Mouse (Mus musculus) stomach, embryonic 14.5 days (tissue): ENCODE measurements around the gene Gpx3. TPM values are rescaled to one million over a fixed set of nuclear protein-coding genes. Genes with fewer than 3 reads are reported as not detected.
A peak's percentile ranks its signal among the peaks of the same experiment; 100 is the strongest.
"Not testable (repeated sequence)": the region's sequence is repeated elsewhere in the genome, so short reads cannot be mapped to it uniquely, and the experiment has no call there.

ENCODE experiments used
- ATAC-seq: fragments of 200-750 bp; cut with Nextera tagmentation; 2 replicates; pipeline ENCODE4 v1.8.0; 2017; ENCODE audit warnings: low read depth, moderate TSS enrichment; ENCODE audit not compliant: insufficient number of reproducible peaks, insufficient read depth, low FRiP score
- H3K27ac ChIP-seq: fragments of 300-500 bp; sonication (generic); 2 replicates; pipeline ENCODE4 v1.5.1; 2014; ENCODE audit warnings: mild to moderate bottlenecking, low read length, moderate library complexity, mixed read lengths
- H3K27me3 ChIP-seq: fragments of 300-500 bp; sonication (generic); 2 replicates; pipeline ENCODE4 v1.6.1; 2014; ENCODE audit warnings: low read length, control low read depth, mixed read lengths; ENCODE audit not compliant: control insufficient read depth, insufficient read depth
- H3K36me3 ChIP-seq: fragments of 300-500 bp; sonication (generic); 2 replicates; pipeline ENCODE4 v1.6.1; 2014; ENCODE audit warnings: mild to moderate bottlenecking, control low read depth, low read length, moderate library complexity, mixed read lengths; ENCODE audit not compliant: control insufficient read depth, insufficient read depth
- H3K4me1 ChIP-seq: fragments of 300-500 bp; sonication (generic); 2 replicates; pipeline ENCODE4 v1.6.1; 2014; ENCODE audit warnings: low read length, control low read depth, mixed read lengths; ENCODE audit not compliant: control insufficient read depth, insufficient read depth
- H3K4me2 ChIP-seq: fragments of 300-500 bp; sonication (generic); replicated peaks from 2 replicates; pipeline ENCODE4 v1.6.1; 2014; ENCODE audit warnings: low read depth, low read length, control low read depth
- H3K4me3 ChIP-seq: fragments of 300-500 bp; sonication (generic); 2 replicates; pipeline ENCODE4 v1.5.1; 2014; ENCODE audit warnings: low read depth, low read length, control low read depth
- H3K9ac ChIP-seq: fragments of 300-500 bp; sonication (generic); replicated peaks from 2 replicates; pipeline ENCODE4 v1.6.1; 2014; ENCODE audit warnings: low read depth, mild to moderate bottlenecking, control low read depth, low read length, moderate library complexity, mixed read lengths
- H3K9me3 ChIP-seq: fragments of 300-500 bp; sonication (generic); 2 replicates; pipeline ENCODE4 v1.6.1; 2016; ENCODE audit warnings: low read depth, low read length, control low read depth; ENCODE audit not compliant: control insufficient read depth
- WGBS: fragments of 180-500 bp; shearing (Covaris S2); extraction: QIAGEN DNeasy Blood & Tissue Kit; methylation state at CpG from one replicate; pipeline ENCODE4 v1.1.7; 2014; 5-methylcytosine and 5-hydroxymethylcytosine counted together
- polyA plus RNA-seq: library from polyadenylated mRNA; unstranded; fragments of >200 nt; fragmentation: Nextera tagmentation; extraction: Ambion mirVana; gene quantifications from 2 replicates; pipeline ENCODE4 v1.2.1, GENCODE M21; 2014

The Gpx3 gene
- polyA plus RNA-seq, 1 experiment from 2014 or later, result 202 TPM

DNA sequence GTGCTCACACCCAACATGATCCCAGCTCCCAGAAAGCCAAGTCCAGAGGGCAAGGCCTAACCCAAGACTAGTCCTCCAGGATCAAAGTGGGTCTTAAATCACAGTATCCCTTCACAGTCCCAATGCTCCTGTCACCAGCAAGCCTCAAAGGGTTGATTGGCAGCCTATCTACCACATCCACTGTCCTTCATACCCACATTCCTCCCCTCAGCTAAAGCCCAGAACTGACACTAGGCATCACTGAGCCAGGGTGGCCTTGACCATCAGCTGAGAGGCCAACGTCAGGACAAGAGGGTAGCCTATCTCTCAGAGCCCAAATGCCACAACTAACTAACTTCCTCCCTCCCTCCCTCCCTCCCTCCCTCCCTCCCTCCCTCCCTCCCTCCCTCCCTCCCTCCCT, 47.5 kb downstream of the Gpx3 start:
- ATAC-seq, result no peak
- Histone ChIP-seq H3K36me3 (no peaks in the 10 kb centered on the region; the same call in 1 of the 2 replicates), H3K9ac (no peak overlapping the region), H3K27ac (no peak overlapping the region), H3K4me1 (peaks cover 9% of the 10 kb centered on the region; the same call in 1 of the 2 replicates), H3K9me3 (no peaks in the 10 kb centered on the region), H3K27me3 (no peaks in the 10 kb centered on the region), H3K4me2 (no peak overlapping the region), H3K4me3 (no peak overlapping the region)
- 78% methylated on average over 1 of the region's 1 CpGs for WGBS

GRCm38 (mm10) chr11:54950684-54951083, 48.4 kb downstream of the Gpx3 start:
- H3K27me3 ChIP-seq, result no peaks in the 10 kb centered on the region
- no peaks in the 10 kb centered on the region for H3K9me3 ChIP-seq
- WGBS, result 87% methylated on average over 6 of the region's 6 CpGs
- peaks cover 13% of the 10 kb centered on the region; the same call in 1 of the 2 replicates for H3K4me1 ChIP-seq
- H3K36me3 ChIP-seq, result no peaks in the 10 kb centered on the region; the same call in 1 of the 2 replicates
- H3K4me2 ChIP-seq, result no peak overlapping the region
- no peak overlapping the region for H3K9ac ChIP-seq
- no peak overlapping the region for H3K27ac ChIP-seq
- ATAC-seq, result no peak
- H3K4me3 ChIP-seq, result no peak overlapping the region

DNA sequence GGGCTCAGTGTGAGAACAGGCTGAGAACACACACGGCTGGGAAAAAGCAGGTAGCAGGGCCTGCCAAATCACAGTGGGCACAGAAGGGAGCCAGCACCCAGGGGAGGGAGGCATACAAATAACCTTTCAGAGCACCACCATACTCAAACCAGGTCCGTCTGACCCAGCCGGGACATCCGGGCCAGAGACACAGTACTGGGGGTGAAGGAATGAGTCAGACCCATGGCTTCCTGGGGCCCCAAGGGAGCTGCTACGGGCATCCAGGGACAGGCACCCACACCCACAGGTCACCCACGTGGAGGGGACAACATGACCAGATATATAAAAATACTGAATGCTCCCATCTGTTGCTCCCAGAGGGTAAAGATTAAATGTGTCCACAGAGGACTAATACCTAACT, 50.4 kb downstream of the Gpx3 start:
- Histone ChIP-seq H3K27me3 (no peaks in the 10 kb centered on the region), H3K9ac (no peak overlapping the region), H3K4me3 (no peak overlapping the region), H3K27ac (no peak overlapping the region), H3K4me2 (no peak overlapping the region), H3K9me3 (no peaks in the 10 kb centered on the region), H3K36me3 (no peaks in the 10 kb centered on the region; the same call in 1 of the 2 replicates), H3K4me1 (peaks cover 13% of the 10 kb centered on the region; the same call in 1 of the 2 replicates)
- no peak for ATAC-seq
- 64% methylated on average over 6 of the region's 6 CpGs for WGBS

- Histone ChIP-seq H3K27ac (no peak overlapping the region), H3K9me3 (no peaks in the 10 kb centered on the region), H3K27me3 (no peaks in the 10 kb centered on the region), H3K4me3 (no peak overlapping the region), H3K4me1 (peaks cover 13% of the 10 kb centered on the region; the same call in 1 of the 2 replicates), H3K36me3 (no peaks in the 10 kb centered on the region; the same call in 1 of the 2 replicates), H3K4me2 (no peak overlapping the region), H3K9ac (no peak overlapping the region)
- 47% methylated on average over 9 of the region's 9 CpGs for WGBS
- no peak for ATAC-seq
These were observed 51.8 kb downstream of the Gpx3 start for GRCm38 (mm10) chr11:54953993-54954446.

DNA sequence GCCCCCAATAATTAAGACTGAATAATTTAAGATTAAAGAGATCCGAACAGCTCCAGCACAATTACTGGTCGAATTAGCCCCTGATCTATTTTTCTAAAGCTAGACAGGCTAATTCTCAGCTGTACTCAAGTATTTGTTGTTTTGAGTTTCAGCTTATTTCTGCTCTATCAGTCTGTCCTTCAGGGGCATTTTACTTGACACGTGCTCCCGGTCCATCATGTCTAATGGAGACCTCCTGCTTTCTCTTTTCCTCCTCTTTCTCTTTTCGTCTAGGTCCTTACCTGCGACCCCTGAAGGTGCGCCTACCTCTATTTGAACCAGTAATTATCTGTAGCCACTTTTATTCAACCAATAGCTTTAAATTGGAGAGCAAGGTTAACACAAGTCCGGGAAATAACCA, 52.5 kb downstream of the Gpx3 start:
- no peak for ATAC-seq
- H3K4me2 ChIP-seq, result no peak overlapping the region

DNA sequence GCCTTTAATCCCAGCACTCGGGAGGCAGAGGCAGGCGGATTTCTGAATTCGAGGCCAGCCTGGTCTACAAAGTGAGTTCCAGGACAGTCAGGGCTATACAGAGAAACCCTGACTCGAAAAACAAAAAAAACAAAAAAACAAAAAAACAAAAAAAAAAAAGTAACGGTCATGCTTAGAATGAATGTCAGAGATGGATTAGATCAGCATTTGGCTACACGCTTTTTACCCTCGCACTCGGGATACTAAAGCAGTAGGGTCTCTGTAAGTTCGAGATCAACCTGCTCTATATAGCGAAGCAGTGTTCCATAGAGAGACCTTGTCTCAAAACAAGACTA, 53.1 kb downstream of the Gpx3 start:
- ATAC-seq, H3K36me3 ChIP-seq, H3K27me3 ChIP-seq, H3K9me3 ChIP-seq: not testable (repeated sequence)
- H3K27ac ChIP-seq, result peak overlapping the region; percentile 70; the same call in 1 of the 2 replicates
- H3K4me2 ChIP-seq, result peak overlapping the region; percentile 54
- H3K4me1 ChIP-seq, result peaks cover 13% of the 10 kb centered on the region; the same call in 1 of the 2 replicates
- H3K4me3 ChIP-seq, result peak overlapping the region; percentile 49
- WGBS, result 32% methylated on average over 10 of the region's 10 CpGs
- H3K9ac ChIP-seq, result peak overlapping the region; percentile 49

More for the DNA sequence above, 52.5 kb downstream of the Gpx3 start:
- 82% methylated on average over 8 of the region's 8 CpGs for WGBS
- peaks cover 13% of the 10 kb centered on the region; the same call in 1 of the 2 replicates for H3K4me1 ChIP-seq
- H3K9ac ChIP-seq, result no peak overlapping the region
- H3K27ac ChIP-seq, result no peak overlapping the region
- no peak overlapping the region for H3K4me3 ChIP-seq
- no peaks in the 10 kb centered on the region for H3K27me3 ChIP-seq
- no peaks in the 10 kb centered on the region; the same call in 1 of the 2 replicates for H3K36me3 ChIP-seq
- H3K9me3 ChIP-seq, result no peaks in the 10 kb centered on the region

DNA sequence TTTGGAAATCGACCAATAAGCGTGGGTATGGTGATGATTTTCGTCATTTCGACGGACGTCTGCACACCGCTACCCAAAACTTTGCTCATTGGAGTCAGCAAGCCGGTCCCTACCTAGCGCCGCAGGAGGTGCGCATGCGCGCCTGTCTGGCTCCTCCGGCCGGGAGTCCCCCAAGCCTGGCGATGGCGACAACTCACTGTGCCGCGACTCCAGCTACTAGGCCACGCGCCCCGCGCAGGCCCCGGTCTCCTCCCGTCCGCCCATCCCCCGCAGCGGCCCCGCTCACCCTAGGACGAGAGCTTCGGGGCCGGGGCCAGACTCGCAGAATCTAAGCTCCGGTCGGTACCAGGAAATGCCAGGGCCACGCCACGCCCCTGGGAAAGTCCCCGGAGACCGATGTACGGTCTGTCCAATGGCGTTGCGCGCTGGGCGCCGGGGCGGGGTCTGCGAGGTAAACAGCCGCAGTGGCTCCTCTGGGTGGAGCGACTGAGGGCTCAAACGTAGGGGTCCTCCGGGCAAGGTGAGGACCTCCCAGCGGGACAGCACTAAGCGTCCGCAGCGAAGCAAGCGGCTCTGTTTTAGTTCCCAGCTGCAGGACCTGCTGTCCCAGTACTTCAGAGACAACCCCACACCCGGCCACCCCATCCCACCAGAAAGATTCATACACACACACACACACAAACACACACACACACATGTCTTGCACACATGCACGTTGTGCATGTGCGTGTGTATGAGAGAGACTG, 53.7 kb downstream of the Gpx3 start:
- peak overlapping the region; percentile 70 for H3K27ac ChIP-seq
- H3K9ac ChIP-seq, result peak overlapping the region; percentile 49
- WGBS, result under 1% methylated on average over 59 of the region's 59 CpGs
- H3K36me3 ChIP-seq, result no peaks in the 10 kb centered on the region; the same call in 1 of the 2 replicates
- peak overlapping the region; percentile 55 for H3K4me2 ChIP-seq
- H3K27me3 ChIP-seq, result no peaks in the 10 kb centered on the region
- peak overlapping the region; percentile 49 for H3K4me3 ChIP-seq
- no peaks in the 10 kb centered on the region for H3K9me3 ChIP-seq
- peaks cover 13% of the 10 kb centered on the region; the same call in 1 of the 2 replicates for H3K4me1 ChIP-seq
- ATAC-seq, result peak; percentile 96

- ATAC-seq, result no peak
- H3K4me3 ChIP-seq, result no peak overlapping the region
- peaks cover 15% of the 10 kb centered on the region; the same call in 1 of the 2 replicates for H3K4me1 ChIP-seq
- no peak overlapping the region for H3K27ac ChIP-seq
- H3K9me3 ChIP-seq, result no peaks in the 10 kb centered on the region
- no peaks in the 10 kb centered on the region for H3K27me3 ChIP-seq
- no peak overlapping the region for H3K9ac ChIP-seq
- H3K36me3 ChIP-seq, result no peaks in the 10 kb centered on the region; the same call in 1 of the 2 replicates
- no peak overlapping the region for H3K4me2 ChIP-seq
- 61% methylated on average over 7 of the region's 7 CpGs for WGBS
These were observed 54.7 kb downstream of the Gpx3 start for GRCm38 (mm10) chr11:54956912-54957311.
